Mouse (Mus musculus): ENCODE measurements around the gene Map3k20.

DNA sequence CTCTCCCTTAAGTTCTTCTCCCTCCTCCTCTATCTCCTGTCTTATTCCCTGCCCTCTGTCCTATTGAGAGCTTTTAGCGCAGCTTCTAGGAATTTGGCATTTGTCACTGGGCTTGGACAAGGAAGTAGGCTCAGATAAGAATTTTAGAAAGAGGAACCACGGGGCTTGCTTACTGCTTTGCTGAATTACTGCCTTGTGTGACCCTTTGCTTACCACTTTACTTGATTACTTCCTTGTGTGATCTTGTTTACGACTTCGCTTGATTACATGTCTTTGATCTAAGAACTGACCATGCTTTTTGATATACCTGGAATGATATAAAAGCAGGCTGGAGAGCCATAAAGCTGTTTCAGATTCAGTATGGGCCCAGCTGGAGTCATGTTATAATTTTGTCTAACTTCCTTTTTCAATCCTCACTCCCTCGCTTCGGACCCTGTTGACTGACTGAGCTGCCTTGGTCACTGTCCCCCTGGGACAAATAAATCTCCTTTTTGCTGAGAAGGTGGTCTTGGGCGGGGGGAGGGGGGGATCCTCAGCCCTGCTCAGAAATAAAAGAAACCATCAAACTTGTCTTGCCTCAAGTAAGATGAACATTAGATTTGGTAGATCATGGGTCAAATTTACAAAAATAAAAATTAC, 179.1 kb downstream of the Map3k20 start:
- TF ChIP-seq ZC3H11A (IDR thresholded peaks at IDR 0.05; ENCODE audit: borderline replicate concordance, low read depth, low read length) (no peak), MAFK (IDR thresholded peaks at IDR 0.05; ENCODE audit: insufficient read depth, low read depth, low read length) (no peak)

Data from ES-E14 (cell line).